Mouse (Mus musculus): ENCODE measurements around the gene Gm128. TPM values are rescaled to one million over a fixed set of nuclear protein-coding genes. Genes with fewer than 3 reads are reported as not detected.

Gm128 gene
- polyA plus RNA-seq (2015; fragmentation: Nextera tagmentation; extraction: Ambion mirVana), result 0.54 and 0.80 TPM in 2 replicates

GRCm38 (mm10) chr3:95241498-95241897 lies at the start of gene Gm128:
Gm128 (minus strand) TSS chr3:95241598.
- Histone ChIP-seq H3K9me3 (replicated peaks) (no peaks in the 10 kb centered on the region), H3K27ac (replicated peaks) (no peak within 1 kb of the TSS), H3K27me3 (no peaks in the 10 kb centered on the region), H3K4me1 (peaks cover 6% of the 10 kb centered on the region; the same call in 1 of the 2 replicates), H3K4me2 (replicated peaks) (no peak within 1 kb of the TSS), H3K9ac (no peak within 1 kb of the TSS), H3K36me3 (peaks cover 26% of the 10 kb centered on the region), H3K4me3 (replicated peaks) (no peak within 1 kb of the TSS)
- ATAC-seq (ENCODE audit: insufficient number of reproducible peaks, low FRiP score, low TSS enrichment, low read depth), result no peak
- WGBS, result 73% methylated on average over 7 of the region's 7 CpGs

DNA sequence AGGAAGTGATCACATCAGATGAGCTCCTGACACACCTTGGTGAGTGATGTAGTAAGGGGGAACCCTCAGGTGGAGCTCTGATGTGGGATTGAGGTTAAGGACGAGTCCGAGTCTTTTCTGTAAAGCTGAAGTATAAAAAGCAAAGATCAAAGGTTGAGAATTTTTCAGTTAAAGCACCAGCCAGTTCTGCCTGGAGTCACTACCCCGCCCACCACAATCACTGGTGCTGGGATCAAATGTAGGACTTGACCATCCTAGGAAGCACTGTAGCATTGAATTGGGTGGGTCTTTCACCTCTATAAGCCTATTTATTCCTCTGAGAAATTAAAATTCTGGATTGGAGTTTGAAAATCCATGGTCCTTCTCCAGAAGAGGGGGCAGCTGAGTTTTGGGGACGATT lies 49.6 kb upstream of the Gm128 start:
- no peak overlapping the region for H3K4me2 ChIP-seq (replicated peaks)
- no peak overlapping the region for H3K9ac ChIP-seq
- H3K4me3 ChIP-seq (replicated peaks), result no peak overlapping the region
- no peaks in the 10 kb centered on the region for H3K9me3 ChIP-seq (replicated peaks)
- H3K36me3 ChIP-seq, result peaks cover 71% of the 10 kb centered on the region
- H3K4me1 ChIP-seq, result peaks cover 3% of the 10 kb centered on the region; the same call in 1 of the 2 replicates
- H3K27ac ChIP-seq (replicated peaks), result no peak overlapping the region
- H3K27me3 ChIP-seq, result no peaks in the 10 kb centered on the region
- WGBS, result 81% methylated on average over 4 of the region's 4 CpGs
- ATAC-seq (ENCODE audit: insufficient number of reproducible peaks, low FRiP score, low TSS enrichment, low read depth), result no peak

- H3K27ac ChIP-seq (replicated peaks), result no peak overlapping the region
- 80% methylated on average over 6 of the region's 6 CpGs for WGBS
- no peak for ATAC-seq (ENCODE audit: insufficient number of reproducible peaks, low FRiP score, low TSS enrichment, low read depth)
- H3K9ac ChIP-seq, result no peak overlapping the region
- no peak overlapping the region for H3K4me2 ChIP-seq (replicated peaks)
- no peaks in the 10 kb centered on the region for H3K9me3 ChIP-seq (replicated peaks)
- no peak overlapping the region for H3K4me3 ChIP-seq (replicated peaks)
- peaks cover 4% of the 10 kb centered on the region; the same call in 1 of the 2 replicates for H3K4me1 ChIP-seq
- peaks cover 64% of the 10 kb centered on the region for H3K36me3 ChIP-seq
- H3K27me3 ChIP-seq, result no peaks in the 10 kb centered on the region
Observed at GRCm38 (mm10) chr3:95290156-95290555, 48.8 kb upstream of the Gm128 start.

DNA sequence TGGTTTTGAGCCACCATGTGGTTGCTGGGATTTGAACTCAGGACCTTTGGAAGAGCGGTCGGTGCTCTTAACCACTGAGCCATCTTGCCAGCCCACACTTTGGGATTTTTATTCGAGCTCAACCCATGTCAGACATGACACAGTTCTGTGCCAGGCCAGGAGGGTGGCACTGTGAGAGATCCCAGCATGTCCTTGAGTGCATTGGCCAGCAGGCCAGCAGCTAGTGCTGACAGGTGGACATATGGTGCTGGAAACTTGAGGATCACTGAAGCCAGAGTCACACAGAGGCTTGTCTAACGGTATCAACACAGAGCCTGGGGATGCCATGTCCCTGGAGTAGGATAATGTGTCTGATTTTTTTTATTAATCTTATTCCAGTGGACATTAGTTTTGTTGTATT lies 48.0 kb upstream of the Gm128 start:
- 82% methylated on average over 4 of the region's 4 CpGs for WGBS
- no peak for ATAC-seq (ENCODE audit: insufficient number of reproducible peaks, low FRiP score, low TSS enrichment, low read depth)
- Histone ChIP-seq H3K27me3 (no peaks in the 10 kb centered on the region), H3K27ac (replicated peaks) (no peak overlapping the region), H3K9ac (no peak overlapping the region), H3K4me1 (peaks cover 12% of the 10 kb centered on the region), H3K36me3 (peaks cover 57% of the 10 kb centered on the region), H3K4me2 (replicated peaks) (no peak overlapping the region), H3K4me3 (replicated peaks) (no peak overlapping the region), H3K9me3 (replicated peaks) (no peaks in the 10 kb centered on the region)

DNA sequence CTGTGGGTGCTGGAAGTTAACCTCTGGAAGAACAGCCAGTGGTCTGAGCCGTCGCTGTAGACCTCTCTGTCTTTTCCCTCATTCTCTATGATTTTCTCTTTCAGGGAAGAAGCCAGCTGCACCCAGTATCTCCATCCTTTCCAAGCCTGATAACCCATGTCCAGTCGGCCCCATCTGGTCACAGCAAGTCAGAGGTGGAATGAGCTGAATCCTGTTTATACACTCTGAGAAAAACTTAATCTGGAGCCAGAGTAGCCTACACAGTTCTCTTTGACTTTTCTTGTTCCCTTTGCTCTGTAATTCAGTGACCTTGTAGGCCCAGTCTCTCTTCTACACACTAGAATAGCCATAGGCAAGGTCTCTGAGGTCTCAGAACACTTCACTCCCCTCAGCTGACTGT lies 46.1 kb upstream of the Gm128 start:
- 85% methylated on average over 3 of the region's 3 CpGs for WGBS
- no peak overlapping the region for H3K4me2 ChIP-seq (replicated peaks)
- no peak for ATAC-seq (ENCODE audit: insufficient number of reproducible peaks, low FRiP score, low TSS enrichment, low read depth)
- no peaks in the 10 kb centered on the region for H3K9me3 ChIP-seq (replicated peaks)
- H3K27ac ChIP-seq (replicated peaks), result no peak overlapping the region
- no peak overlapping the region for H3K4me3 ChIP-seq (replicated peaks)
- H3K9ac ChIP-seq, result no peak overlapping the region
- H3K4me1 ChIP-seq, result peaks cover 20% of the 10 kb centered on the region
- H3K27me3 ChIP-seq, result no peaks in the 10 kb centered on the region
- H3K36me3 ChIP-seq, result peaks cover 38% of the 10 kb centered on the region

DNA sequence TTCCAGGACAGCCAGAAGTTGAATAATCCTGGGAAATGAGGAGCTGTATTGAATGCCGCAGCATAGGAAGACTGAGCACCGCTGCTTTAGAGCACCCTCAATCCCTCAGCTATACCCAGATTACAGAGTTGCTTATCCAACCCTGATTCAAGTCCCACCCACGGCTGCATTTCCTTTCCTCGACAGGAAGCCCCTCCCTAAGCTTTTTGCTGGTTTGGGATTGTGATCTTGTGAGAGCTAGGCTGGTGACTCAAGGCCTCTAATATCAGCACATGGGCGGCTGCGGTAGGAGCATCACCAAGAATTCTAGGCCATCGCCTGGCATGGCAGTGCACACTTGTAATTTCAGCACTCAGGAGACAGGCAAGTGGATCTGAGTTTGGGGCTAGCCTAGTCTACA lies 45.1 kb upstream of the Gm128 start:
- Histone ChIP-seq H3K9me3 (replicated peaks) (no peaks in the 10 kb centered on the region), H3K9ac (no peak overlapping the region), H3K4me3 (replicated peaks) (no peak overlapping the region), H3K4me2 (replicated peaks) (no peak overlapping the region), H3K27ac (replicated peaks) (no peak overlapping the region), H3K27me3 (no peaks in the 10 kb centered on the region), H3K36me3 (peaks cover 29% of the 10 kb centered on the region), H3K4me1 (peaks cover 20% of the 10 kb centered on the region)
- 71% methylated on average over 7 of the region's 7 CpGs for WGBS
- no peak for ATAC-seq (ENCODE audit: insufficient number of reproducible peaks, low FRiP score, low TSS enrichment, low read depth)

DNA sequence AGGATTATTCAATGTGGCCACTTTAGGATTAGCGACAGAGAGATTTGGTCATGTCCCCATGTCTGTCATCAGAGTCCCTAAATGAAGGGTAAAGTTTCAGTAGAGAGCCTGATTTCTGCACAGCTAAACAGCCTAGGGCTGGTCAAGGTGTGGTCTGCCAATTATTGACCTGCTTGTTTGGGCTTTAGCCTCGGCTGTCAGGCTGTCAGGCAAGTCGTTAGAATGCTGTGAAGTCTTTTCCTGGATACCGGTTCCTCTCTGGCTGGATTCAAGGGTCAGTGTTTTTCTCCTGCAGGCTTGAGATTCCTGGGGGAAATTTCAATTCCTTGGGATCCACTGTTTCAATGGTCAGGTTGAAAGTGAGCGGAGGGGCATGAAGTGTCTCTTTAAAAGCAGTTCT lies 44.6 kb upstream of the Gm128 start:
- no peak overlapping the region for H3K9ac ChIP-seq
- ATAC-seq (ENCODE audit: insufficient number of reproducible peaks, low FRiP score, low TSS enrichment, low read depth), result no peak

DNA sequence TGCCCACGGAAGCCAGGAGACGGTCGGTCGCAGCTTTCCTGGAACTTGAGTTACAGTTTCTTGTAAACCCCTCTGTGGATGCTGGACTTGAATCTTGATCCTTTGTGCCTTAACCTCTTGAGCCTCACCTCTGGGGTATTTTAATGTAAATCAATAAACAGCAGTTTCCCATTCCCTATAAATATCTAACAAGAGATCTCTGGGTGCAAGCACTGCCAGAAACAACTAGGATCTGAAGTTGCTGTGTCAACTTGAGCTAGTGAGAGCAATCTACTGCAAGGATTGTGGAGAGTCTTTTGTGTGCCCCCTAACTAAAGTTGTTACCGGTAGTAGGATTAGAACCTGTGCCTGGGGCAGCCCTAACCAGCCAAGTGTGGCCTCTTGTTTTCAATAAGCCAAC lies 44.0 kb upstream of the Gm128 start:
- H3K9ac ChIP-seq, result no peak overlapping the region
- H3K4me1 ChIP-seq, result peaks cover 25% of the 10 kb centered on the region
- ATAC-seq (ENCODE audit: insufficient number of reproducible peaks, low FRiP score, low TSS enrichment, low read depth), result no peak
- no peaks in the 10 kb centered on the region for H3K27me3 ChIP-seq
- H3K9me3 ChIP-seq (replicated peaks), result no peaks in the 10 kb centered on the region
- no peak overlapping the region for H3K27ac ChIP-seq (replicated peaks)
- no peak overlapping the region for H3K4me3 ChIP-seq (replicated peaks)
- H3K4me2 ChIP-seq (replicated peaks), result no peak overlapping the region
- WGBS, result 91% methylated on average over 5 of the region's 5 CpGs
- peaks cover 18% of the 10 kb centered on the region for H3K36me3 ChIP-seq

More for the DNA sequence above, 44.6 kb upstream of the Gm128 start:
- Histone ChIP-seq H3K4me2 (replicated peaks) (no peak overlapping the region), H3K9me3 (replicated peaks) (no peaks in the 10 kb centered on the region), H3K36me3 (peaks cover 24% of the 10 kb centered on the region), H3K4me3 (replicated peaks) (no peak overlapping the region), H3K27me3 (no peaks in the 10 kb centered on the region), H3K27ac (replicated peaks) (no peak overlapping the region), H3K4me1 (peaks cover 20% of the 10 kb centered on the region)
- 68% methylated on average over 5 of the region's 5 CpGs for WGBS

DNA sequence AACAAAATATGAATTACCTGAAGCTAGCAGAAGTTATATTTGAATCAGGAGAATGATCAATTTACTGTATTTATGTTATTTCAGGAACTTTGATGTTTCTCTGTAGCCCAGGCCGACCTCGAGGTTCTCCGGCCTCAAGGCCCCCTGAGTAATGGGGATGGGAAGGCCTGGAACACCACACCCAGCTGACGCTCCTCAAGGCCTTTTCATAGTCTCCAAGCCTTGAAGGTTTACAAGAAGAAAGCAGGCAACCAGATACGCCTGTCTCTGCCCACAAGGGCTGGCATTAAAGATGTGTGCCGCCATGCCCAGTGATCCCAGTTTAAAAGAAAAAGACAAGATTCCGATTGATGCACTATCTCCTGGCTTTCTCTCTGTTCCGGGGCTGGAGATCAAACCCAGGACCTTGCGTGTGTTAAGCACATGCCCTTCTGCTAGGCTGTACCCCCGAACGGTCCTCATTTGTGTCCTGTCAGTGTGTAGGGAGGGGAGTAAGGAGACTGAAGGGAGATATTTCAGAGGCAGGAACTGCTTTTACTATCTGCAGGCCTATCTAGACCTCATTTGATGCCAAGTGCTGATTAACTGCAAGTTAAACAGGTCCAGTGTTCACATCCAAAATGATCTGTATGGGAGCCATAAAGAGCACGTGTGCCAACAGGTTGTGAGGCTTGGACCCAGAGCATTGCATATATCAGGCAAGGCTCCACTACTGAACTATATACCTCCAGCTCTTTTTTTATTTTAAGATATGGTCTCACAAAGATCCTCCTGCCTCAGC lies 43.3 kb upstream of the Gm128 start:
- H3K4me1 ChIP-seq, result peaks cover 28% of the 10 kb centered on the region
- no peaks in the 10 kb centered on the region for H3K27me3 ChIP-seq
- peak overlapping the region; percentile 72 for H3K4me2 ChIP-seq (replicated peaks)
- peaks cover 15% of the 10 kb centered on the region for H3K36me3 ChIP-seq
- H3K9me3 ChIP-seq (replicated peaks), result no peaks in the 10 kb centered on the region
- H3K4me3 ChIP-seq (replicated peaks), result peak overlapping the region; percentile 79; the same call in 1 of the 2 replicates
- no peak for ATAC-seq (ENCODE audit: insufficient number of reproducible peaks, low FRiP score, low TSS enrichment, low read depth)
- no peak overlapping the region for H3K27ac ChIP-seq (replicated peaks)
- WGBS, result 76% methylated on average over 12 of the region's 12 CpGs
- H3K9ac ChIP-seq, result 0 out of 2 replicates have a peak overlapping the region, but pooled peaks have one; percentile 7

DNA sequence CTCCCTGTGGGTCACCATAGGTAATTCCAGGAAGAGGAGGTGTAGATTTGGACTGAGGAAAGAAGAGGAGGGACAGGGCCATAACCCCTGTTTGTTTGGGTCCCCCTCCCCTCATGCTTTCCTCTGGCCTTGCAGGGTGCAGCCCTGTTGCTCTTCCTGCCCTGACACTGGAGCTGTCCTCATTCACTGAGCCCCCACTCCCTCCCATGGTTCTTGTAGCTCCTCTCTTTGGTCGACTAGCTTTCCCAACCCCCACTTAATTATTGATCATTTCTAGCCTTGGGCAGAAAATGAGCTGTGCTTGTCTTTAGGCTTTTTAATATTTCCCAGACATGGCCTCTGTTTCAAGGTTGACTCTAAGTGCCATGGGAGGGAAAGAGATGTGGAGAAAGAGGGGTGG lies 42.7 kb upstream of the Gm128 start:
- 9% methylated on average over 1 of the region's 1 CpGs for WGBS
- Histone ChIP-seq H3K36me3 (peaks cover 15% of the 10 kb centered on the region), H3K4me3 (replicated peaks) (peak overlapping the region; percentile 79), H3K4me2 (replicated peaks) (peak overlapping the region; percentile 72), H3K9me3 (replicated peaks) (no peaks in the 10 kb centered on the region), H3K27me3 (no peaks in the 10 kb centered on the region), H3K27ac (replicated peaks) (peak overlapping the region; percentile 98), H3K4me1 (peaks cover 29% of the 10 kb centered on the region), H3K9ac (peak overlapping the region; percentile 71)
- no peak for ATAC-seq (ENCODE audit: insufficient number of reproducible peaks, low FRiP score, low TSS enrichment, low read depth)

GRCm38 (mm10) chr3:95283589-95283941 lies 42.2 kb upstream of the Gm128 start:
- Histone ChIP-seq H3K36me3 (peaks cover 12% of the 10 kb centered on the region), H3K27me3 (no peaks in the 10 kb centered on the region), H3K4me1 (peaks cover 29% of the 10 kb centered on the region), H3K9me3 (replicated peaks) (no peaks in the 10 kb centered on the region), H3K27ac (replicated peaks) (peak overlapping the region; percentile 98), H3K9ac (peak overlapping the region; percentile 71), H3K4me3 (replicated peaks) (peak overlapping the region; percentile 79), H3K4me2 (replicated peaks) (peak overlapping the region; percentile 72)
- ATAC-seq (ENCODE audit: insufficient number of reproducible peaks, low FRiP score, low TSS enrichment, low read depth), result no peak
- WGBS, result 2% methylated on average over 7 of the region's 7 CpGs

Data from embryonic facial prominence, embryonic 15.5 days (tissue).